Mouse (Mus musculus): ENCODE results near the gene Rrp12. TPM values are rescaled to one million over a fixed set of nuclear protein-coding genes. Genes with fewer than 3 reads are reported as not detected.
"Not testable (repeated sequence)": the region's sequence is repeated elsewhere in the genome, so short reads cannot be mapped to it uniquely, and the experiment has no call there.

Gene Rrp12
- total RNA-seq, 2 experiments from 2014 or later = 30.0 to 31.6 TPM

- intact Hi-C loops (cut with DNase I) = no loop called here
- no peak for DNase-seq
Measured at GRCm38 (mm10) chr19:41907079-41907760, 11.2 kb upstream of the Rrp12 start.

- no peak for DNase-seq
- intact Hi-C loops (cut with DNase I) = no loop called here
Measured at GRCm38 (mm10) chr19:41906311-41907078, 10.5 kb upstream of the Rrp12 start.

DNA sequence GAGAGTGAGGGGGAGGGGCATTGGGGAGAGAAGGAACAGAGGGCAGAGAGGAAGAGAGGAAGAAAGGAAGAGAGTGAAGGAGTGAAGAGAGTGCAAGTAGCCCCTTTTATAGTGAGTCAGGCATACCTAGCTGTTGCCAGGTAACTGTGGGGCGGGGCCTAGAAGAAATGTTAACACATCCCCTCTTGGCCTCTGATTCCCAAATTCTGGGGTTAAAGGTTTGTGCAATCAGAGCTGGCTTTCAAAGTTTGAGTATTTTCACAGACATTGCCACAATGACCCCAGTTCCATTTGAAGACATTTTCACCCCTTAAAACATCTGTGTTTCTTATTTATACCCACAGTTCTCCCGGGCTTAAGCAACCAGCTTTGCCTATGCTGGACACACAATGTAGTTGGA is 9.3 kb upstream of the Rrp12 start:
- DNase-seq = no peak

DNA sequence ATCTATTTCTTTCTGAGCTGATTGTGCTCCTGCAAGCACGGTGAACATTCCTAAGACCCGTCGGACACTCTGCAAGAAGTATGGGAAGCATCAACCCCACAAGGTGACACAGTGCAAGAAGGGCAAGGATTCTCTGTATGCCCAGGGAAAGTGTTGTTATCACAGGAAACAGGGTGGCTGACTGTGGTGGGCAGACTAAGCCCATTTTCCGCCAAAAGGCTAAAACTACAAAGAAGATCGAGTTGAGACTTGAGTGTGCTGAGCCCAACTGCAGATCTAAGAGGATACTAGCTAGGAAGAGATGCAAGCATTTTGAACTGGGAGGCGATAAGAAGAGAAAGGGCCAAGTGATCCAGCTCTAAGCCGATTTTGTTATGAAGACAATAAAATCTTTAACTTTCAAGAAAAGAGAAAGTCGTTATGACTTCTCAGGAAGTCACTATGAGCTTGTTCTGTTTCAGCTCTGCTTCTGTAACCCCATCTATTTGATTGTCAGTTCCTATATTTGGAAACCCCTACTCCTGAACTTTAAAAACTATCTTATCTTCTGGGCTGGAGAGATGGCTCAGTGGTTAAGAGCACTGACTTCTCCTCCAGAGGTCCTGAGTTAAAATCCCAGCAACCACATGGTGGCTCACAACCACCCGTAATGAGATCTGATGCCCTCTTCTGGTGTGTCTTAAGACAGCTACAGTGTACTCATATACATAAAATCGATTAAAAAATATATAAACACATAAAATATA is 7.0 kb upstream of the Rrp12 start:
- intact Hi-C loops (cut with DNase I) = no loop called here

More for the DNA sequence above, 9.3 kb upstream of the Rrp12 start:
- intact Hi-C loops (cut with DNase I) = no loop called here

GRCm38 (mm10) chr19:41901696-41902095 is 5.7 kb upstream of the Rrp12 start:
- intact Hi-C loops (cut with DNase I) = no loop called here
- no peak for DNase-seq

More for the DNA sequence above, 7.0 kb upstream of the Rrp12 start:
- no peak for DNase-seq

GRCm38 (mm10) chr19:41900495-41901090 is 4.6 kb upstream of the Rrp12 start:
- no peak for DNase-seq
- intact Hi-C loops (cut with DNase I) = no loop called here

GRCm38 (mm10) chr19:41898860-41899259 is 2.9 kb upstream of the Rrp12 start:
- intact Hi-C loops (cut with DNase I) = no loop called here
- no peak for DNase-seq

GRCm38 (mm10) chr19:41896319-41896711 is 342 bp upstream of the Rrp12 start:
- intact Hi-C loops (cut with DNase I) = no loop called here
- no peak for DNase-seq

DNA sequence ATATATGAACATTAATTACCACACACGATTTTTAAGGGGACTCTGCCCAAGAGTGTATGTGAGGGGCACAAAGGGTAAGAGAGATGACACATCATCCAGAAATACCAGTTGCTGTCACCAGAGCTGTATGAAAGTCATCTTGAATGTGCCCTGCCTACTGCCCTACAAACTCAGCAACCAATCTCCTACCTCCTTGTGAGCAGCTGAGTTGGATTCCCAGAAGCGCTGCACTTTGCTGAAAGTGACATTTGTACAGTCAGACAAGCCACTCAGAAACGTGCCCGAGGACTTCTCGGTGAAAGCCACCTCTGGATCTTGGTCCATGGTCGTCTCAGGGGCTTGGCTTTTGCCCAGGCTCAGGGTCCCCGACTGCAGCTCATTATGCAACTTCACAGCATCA is 1.0 kb downstream of the Rrp12 start:
- DNase-seq = no peak
- intact Hi-C loops (cut with DNase I) = no loop called here

DNA sequence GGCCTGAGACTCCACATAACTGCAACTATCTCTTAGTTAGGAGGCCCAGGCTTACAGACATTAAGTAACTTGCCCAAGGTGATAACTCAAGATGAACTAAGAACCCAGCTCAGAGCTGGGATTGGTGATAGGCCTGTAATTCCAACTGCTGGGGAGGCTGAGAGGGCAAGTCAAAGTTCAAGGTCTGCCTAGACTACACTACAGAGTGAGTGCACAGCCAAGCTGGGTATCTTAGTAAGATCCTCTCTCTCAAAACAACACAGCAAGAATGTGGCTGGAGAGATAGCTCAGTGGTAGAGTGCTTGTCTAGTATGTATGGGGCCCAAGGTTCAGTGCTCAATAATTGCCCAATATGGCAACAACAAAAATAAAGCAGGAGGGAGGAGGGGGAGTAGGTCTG is 7.8 kb downstream of the Rrp12 start:
- DNase-seq = no peak
- intact Hi-C loops (cut with DNase I) = no loop called here

DNA sequence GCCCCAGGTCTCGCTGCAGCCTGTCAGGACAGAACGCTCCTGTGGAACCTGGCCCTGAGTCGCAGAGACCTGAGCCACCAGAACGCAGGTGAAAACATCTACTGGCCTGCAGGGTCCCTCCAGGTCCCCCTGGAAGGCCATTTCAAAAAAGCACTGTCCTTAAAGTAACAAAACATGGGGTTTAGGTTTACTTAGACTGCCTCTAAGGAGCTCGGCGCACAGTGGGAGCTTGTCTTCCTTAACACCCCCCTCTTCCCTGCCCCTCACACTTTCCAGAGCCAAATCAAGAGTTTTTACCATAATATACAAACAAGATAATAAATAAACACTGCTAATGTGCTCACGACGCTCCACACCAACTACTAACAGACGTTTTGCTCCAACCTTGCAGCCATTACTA is 12.1 kb downstream of the Rrp12 start:
- intact Hi-C loops (cut with DNase I) = no loop called here
- DNase-seq = no peak

DNA sequence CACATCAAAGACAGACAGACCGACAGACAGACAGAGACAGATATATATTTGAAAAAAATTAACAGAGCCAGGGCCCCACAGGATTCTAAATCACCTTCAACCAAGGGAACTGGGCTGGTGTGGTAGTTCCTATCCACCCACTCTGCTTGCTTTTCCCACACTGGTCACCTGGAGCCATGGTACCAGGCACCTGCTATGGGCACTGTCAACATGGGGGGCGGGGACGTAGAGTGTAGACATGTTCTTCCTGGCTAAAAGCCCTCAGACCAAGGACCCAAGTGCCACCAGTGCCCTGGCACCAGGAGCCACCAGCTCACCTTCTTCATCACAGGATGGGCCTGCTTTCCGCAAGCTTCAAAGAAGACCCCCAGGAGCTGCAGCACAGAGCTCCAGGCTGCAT is 14.1 kb downstream of the Rrp12 start:
- intact Hi-C loops (cut with DNase I) = no loop called here
- no peak for DNase-seq

DNA sequence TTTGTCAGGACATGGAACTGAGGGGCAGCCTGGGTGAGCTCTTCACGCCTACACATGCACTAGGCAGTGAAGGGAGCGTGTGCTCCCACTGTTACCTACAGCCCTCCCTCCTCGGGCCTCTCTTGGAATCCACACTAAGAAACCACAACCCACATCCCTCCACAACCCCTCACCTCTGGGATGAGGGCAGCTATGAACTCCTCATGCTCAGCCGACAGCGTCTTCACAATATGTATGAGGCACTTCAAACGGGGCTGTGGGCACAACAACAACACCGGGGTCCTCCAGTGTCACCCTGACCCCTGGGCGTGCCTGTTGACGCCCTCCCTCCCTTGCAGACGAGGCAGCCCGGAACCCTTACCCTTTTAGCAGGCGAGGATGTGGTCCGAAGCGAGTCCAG is 21.6 kb downstream of the Rrp12 start:
- DNase-seq = no peak

GRCm38 (mm10) chr19:41872285-41872684 is 23.7 kb downstream of the Rrp12 start:
- DNase-seq = no peak
- intact Hi-C loops (cut with DNase I) = no loop called here

More for the DNA sequence above, 21.6 kb downstream of the Rrp12 start:
- intact Hi-C loops (cut with DNase I) = no loop called here

- intact Hi-C loops (cut with DNase I); DNase-seq: not testable (repeated sequence)
Measured at GRCm38 (mm10) chr19:41869946-41870345, 26.0 kb downstream of the Rrp12 start.

DNA sequence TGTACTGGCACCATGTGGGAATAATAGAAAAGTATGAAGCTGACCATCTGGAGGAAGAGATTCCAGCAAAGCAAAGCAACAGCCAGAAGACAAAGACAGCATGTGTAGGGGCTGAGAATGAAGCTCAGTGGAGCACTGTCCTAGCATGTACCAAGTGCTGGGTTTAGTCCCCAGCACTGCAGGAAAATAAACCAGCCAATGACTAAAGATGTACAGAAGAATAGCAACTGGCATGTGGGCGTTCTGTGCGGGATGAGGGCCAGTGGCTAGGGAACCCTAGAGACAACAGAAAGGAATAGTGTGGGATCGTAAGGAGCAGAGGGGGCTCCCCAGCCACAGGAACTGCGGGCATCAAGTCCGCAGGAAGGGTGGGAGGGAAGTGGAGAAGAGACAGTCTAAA is 26.7 kb downstream of the Rrp12 start:
- intact Hi-C loops (cut with DNase I) = no loop called here
- no peak for DNase-seq

- intact Hi-C loops (cut with DNase I) = no loop called here
- no peak for DNase-seq
Measured at GRCm38 (mm10) chr19:41866707-41867106, 29.3 kb downstream of the Rrp12 start.

- no peak for DNase-seq
- intact Hi-C loops (cut with DNase I) = no loop called here
Measured at GRCm38 (mm10) chr19:41857816-41858310, 38.1 kb downstream of the Rrp12 start.

- DNase-seq = no peak
- intact Hi-C loops (cut with DNase I) = no loop called here
Measured at GRCm38 (mm10) chr19:41857086-41857762, 38.7 kb downstream of the Rrp12 start.

- DNase-seq = no peak
- intact Hi-C loops (cut with DNase I) = no loop called here
Measured at GRCm38 (mm10) chr19:41852423-41852822, 43.5 kb downstream of the Rrp12 start.
